Mouse (Mus musculus) limb, embryonic 12.5 days (tissue): ENCODE data around the gene Ppp1r2. TPM values are rescaled to one million over a fixed set of nuclear protein-coding genes. Genes with fewer than 3 reads are reported as not detected.

Experiments used
- ATAC-seq: fragments of 200-750 bp; cut with Nextera tagmentation; 2 replicates; pipeline ENCODE4 v1.8.0; 2017; ENCODE audit warnings: low read depth, moderate TSS enrichment; ENCODE audit not compliant: insufficient number of reproducible peaks, insufficient read depth, low FRiP score, low TSS enrichment
- H3K27ac ChIP-seq: fragments of 300-500 bp; sonication (generic); 2 replicates; pipeline ENCODE4 v1.5.1; 2016; ENCODE audit warnings: mild to moderate bottlenecking, moderate library complexity
- H3K27me3 ChIP-seq: fragments of 300-500 bp; sonication (generic); 2 replicates; pipeline ENCODE4 v1.6.1; 2016; ENCODE audit warnings: mild to moderate bottlenecking, moderate library complexity
- H3K36me3 ChIP-seq: fragments of 300-500 bp; sonication (generic); 2 replicates; pipeline ENCODE4 v1.6.1; 2016; ENCODE audit warnings: mild to moderate bottlenecking, moderate library complexity
- H3K4me1 ChIP-seq: fragments of 300-500 bp; sonication (generic); replicated peaks from 2 replicates; pipeline ENCODE4 v1.6.1; 2016
- H3K4me2 ChIP-seq: fragments of 300-500 bp; sonication (generic); 2 replicates; pipeline ENCODE4 v1.6.1; 2016; ENCODE audit warnings: mild to moderate bottlenecking, moderate library complexity
- H3K4me3 ChIP-seq: fragments of 300-500 bp; sonication (generic); replicated peaks from 2 replicates; pipeline ENCODE4 v1.5.1; 2016; ENCODE audit warnings: mild to moderate bottlenecking
- H3K9ac ChIP-seq: fragments of 300-500 bp; sonication (generic); replicated peaks from 2 replicates; pipeline ENCODE4 v1.6.1; 2016; ENCODE audit warnings: mild to moderate bottlenecking, moderate library complexity
- H3K9me3 ChIP-seq: fragments of 300-500 bp; sonication (generic); 2 replicates; pipeline ENCODE4 v1.6.1; 2016; ENCODE audit warnings: mild to moderate bottlenecking, moderate library complexity
- WGBS: fragments of 180-500 bp; shearing (Covaris S2); methylation state at CpG from one replicate; pipeline ENCODE4 v1.1.7; 2016; 5-methylcytosine and 5-hydroxymethylcytosine counted together
- polyA plus RNA-seq: library from polyadenylated mRNA; unstranded; fragments of >200 nt; fragmentation: Nextera tagmentation; extraction: Ambion mirVana; gene quantifications from 2 replicates; pipeline ENCODE4 v1.2.1, GENCODE M21; 2016

The Ppp1r2 gene
- polyA plus RNA-seq, 1 experiment from 2014 or later, result 68.2 TPM

GRCm38 (mm10) chr16:31233167-31233498 is 41.9 kb downstream of the Ppp1r2 start:
- H3K4me3 ChIP-seq, result no peak overlapping the region; the same call in 1 of the 2 replicates
- peak overlapping the region; percentile 52 for H3K4me2 ChIP-seq
- H3K9ac ChIP-seq, result no peak overlapping the region

DNA sequence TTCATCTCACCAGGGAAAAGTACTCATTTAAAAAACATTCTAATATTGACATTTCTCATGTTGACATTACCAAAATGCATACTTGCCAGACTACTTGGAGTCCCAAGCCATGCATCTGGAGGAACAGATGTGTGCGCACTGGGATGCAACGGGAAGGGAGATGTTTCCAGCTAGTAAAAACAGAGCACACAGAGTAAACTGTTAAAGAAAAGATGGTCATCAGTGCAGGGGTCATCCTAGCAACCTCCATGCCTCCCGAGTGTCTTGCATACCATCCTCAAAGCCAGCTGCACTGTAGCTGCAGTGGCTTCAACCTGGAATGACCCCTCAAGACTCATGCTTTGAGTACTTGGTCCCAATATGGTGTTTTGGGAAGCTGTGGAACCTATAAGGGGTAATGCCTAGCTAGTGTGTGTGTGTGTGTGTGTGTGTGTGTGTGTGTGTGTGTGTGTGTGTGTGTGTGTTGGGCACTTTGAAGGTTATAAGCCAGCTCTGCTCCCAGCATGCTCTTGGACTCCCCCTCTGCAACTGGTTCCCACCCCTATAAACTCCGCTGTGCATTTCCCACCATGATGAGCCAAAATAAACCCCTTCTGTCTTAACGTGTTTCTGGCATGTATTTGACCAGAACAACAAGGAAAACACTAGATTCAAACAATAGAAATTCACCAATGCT is 42.4 kb downstream of the Ppp1r2 start:
- 0 out of 2 replicates have a peak, but pooled peaks cover 4% of the 10 kb centered on the region for H3K9me3 ChIP-seq
- no peak overlapping the region for H3K9ac ChIP-seq
- H3K27me3 ChIP-seq, result peaks cover 8% of the 10 kb centered on the region
- no peak overlapping the region for H3K4me2 ChIP-seq
- no peaks in the 10 kb centered on the region for H3K36me3 ChIP-seq
- no peak for ATAC-seq
- no peak overlapping the region for H3K27ac ChIP-seq
- WGBS, result 64% methylated on average over 5 of the region's 5 CpGs
- peaks cover 38% of the 10 kb centered on the region for H3K4me1 ChIP-seq
- H3K4me3 ChIP-seq, result no peak overlapping the region

More at GRCm38 (mm10) chr16:31233167-31233498, 41.9 kb downstream of the Ppp1r2 start:
- 11% methylated on average over 4 of the region's 4 CpGs for WGBS
- no peak for ATAC-seq
- Histone ChIP-seq H3K4me1 (peaks cover 40% of the 10 kb centered on the region), H3K27ac (no peak overlapping the region), H3K9me3 (0 out of 2 replicates have a peak, but pooled peaks cover 4% of the 10 kb centered on the region), H3K36me3 (no peaks in the 10 kb centered on the region), H3K27me3 (peaks cover 8% of the 10 kb centered on the region)

DNA sequence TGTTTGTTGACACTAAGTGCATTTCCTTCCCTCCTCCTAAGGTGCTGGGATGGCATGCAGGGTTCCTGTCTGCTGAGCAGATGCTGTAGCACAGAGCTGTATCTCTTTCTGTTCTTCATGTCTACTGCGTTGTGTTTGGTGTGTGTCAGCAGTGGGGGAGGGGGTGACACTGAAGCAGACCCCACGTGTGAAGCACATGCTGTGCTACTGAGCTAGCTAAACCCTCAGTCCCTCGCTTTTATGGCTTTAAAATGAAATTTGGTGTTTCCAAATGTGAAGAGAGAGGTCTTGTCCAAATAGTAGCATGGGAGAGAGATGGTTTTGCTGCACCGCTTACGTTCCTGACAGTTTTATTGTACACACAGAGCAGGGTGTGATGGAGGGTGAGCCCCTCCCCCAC is 43.5 kb downstream of the Ppp1r2 start:
- Histone ChIP-seq H3K36me3 (no peaks in the 10 kb centered on the region), H3K9ac (no peak overlapping the region), H3K4me2 (no peak overlapping the region), H3K27ac (no peak overlapping the region), H3K9me3 (0 out of 2 replicates have a peak, but pooled peaks cover 4% of the 10 kb centered on the region), H3K27me3 (peaks cover 8% of the 10 kb centered on the region), H3K4me1 (peaks cover 38% of the 10 kb centered on the region), H3K4me3 (no peak overlapping the region)
- 52% methylated on average over 5 of the region's 5 CpGs for WGBS
- ATAC-seq, result no peak

DNA sequence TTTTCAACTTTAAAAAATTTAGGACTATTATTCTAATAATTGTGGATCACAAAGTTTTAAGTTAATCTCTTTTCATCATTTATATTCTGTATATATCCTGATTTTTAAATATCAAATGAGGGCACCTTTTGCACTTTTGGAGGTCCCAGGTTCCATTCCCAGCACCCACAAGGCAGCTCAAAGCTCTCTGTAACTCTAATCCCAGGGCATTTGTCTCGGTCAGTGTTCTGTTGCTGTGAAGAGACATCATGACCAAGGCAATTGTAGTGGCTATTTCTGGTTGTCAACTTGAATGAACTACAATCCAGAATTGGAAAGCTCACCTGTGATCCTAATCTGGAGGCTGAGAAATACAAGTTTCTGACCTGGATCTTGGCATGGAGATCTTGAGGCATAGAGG is 47.3 kb downstream of the Ppp1r2 start:
- 91% methylated on average over 1 of the region's 1 CpGs for WGBS
- ATAC-seq, result no peak
- H3K4me3 ChIP-seq, result no peak overlapping the region
- peaks cover 6% of the 10 kb centered on the region for H3K4me1 ChIP-seq
- H3K9me3 ChIP-seq, result 0 out of 2 replicates have a peak, but pooled peaks cover 4% of the 10 kb centered on the region
- no peaks in the 10 kb centered on the region for H3K27me3 ChIP-seq
- no peak overlapping the region for H3K27ac ChIP-seq
- no peak overlapping the region for H3K9ac ChIP-seq
- H3K36me3 ChIP-seq, result no peaks in the 10 kb centered on the region
- H3K4me2 ChIP-seq, result no peak overlapping the region

DNA sequence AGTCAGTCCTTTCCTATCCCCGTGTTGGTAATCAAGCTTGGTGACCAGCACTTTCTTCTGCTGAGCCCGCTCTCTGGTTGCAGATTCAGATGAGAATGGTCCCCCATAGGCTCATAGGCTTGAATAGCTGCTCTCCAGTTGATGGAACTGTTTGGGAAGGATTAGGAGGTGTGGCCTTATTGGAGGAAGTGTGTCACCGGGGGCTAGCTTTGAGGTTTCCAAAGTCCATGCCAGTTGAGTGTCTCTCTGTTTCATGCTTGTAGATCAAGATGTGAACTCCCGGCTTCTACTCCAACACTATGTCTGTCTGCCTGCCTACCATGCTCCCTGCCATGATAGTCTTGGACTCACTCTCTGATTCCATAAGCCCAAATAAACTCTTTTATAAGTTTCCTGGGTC is 59.8 kb downstream of the Ppp1r2 start:
- no peak for ATAC-seq
- Histone ChIP-seq H3K4me2 (no peak overlapping the region), H3K27me3 (peaks cover 5% of the 10 kb centered on the region; the same call in 1 of the 2 replicates), H3K4me1 (no peaks in the 10 kb centered on the region), H3K4me3 (no peak overlapping the region), H3K36me3 (no peaks in the 10 kb centered on the region), H3K27ac (no peak overlapping the region), H3K9me3 (peaks cover 9% of the 10 kb centered on the region; the same call in 1 of the 2 replicates), H3K9ac (no peak overlapping the region)
- 91% methylated on average over 4 of the region's 4 CpGs for WGBS

DNA sequence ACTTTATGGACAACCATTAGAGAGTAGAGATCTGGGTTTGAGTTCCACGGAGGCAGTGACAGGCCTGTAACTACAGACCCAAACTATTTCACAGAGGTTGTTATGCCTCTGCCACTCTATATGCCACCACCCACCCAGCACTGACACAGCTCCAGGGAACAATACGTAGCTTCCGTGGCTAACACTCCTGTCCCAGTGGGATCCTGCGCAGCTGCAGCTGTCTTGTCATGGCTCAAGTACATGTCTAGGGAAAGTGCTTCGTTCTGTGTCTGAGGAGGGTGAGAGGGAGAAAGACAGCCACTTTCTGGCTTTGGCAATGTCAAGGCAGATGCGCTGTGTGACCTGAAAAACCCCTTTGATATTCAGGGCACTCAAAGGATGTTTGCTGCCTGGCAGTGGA is 61.6 kb downstream of the Ppp1r2 start:
- Histone ChIP-seq H3K4me1 (peaks cover 7% of the 10 kb centered on the region), H3K27ac (no peak overlapping the region), H3K4me3 (no peak overlapping the region), H3K4me2 (no peak overlapping the region), H3K9ac (no peak overlapping the region), H3K36me3 (no peaks in the 10 kb centered on the region), H3K9me3 (peaks cover 9% of the 10 kb centered on the region; the same call in 1 of the 2 replicates), H3K27me3 (peaks cover 18% of the 10 kb centered on the region; the same call in 1 of the 2 replicates)
- 86% methylated on average over 6 of the region's 6 CpGs for WGBS
- ATAC-seq, result no peak

DNA sequence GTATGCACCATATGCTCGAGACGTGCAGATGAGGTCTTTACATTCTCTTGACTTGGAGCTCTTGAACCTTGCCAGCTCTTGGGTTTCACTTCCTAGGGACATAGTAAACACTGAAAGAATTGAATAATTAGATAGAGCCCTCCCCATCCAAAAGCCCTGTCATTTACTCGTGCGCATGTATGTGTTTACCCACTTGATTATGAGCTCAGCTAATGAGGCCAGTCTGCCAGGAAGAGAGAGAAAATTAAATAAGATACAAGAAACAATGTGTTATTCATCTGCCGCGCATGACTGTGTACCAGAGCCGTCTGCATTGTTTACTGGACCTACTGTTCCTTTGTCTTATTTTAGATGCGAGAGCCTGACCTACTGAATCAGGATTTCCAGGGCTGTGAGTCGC is 63.6 kb downstream of the Ppp1r2 start:
- Histone ChIP-seq H3K36me3 (no peaks in the 10 kb centered on the region), H3K4me2 (no peak overlapping the region), H3K9me3 (peaks cover 9% of the 10 kb centered on the region; the same call in 1 of the 2 replicates), H3K9ac (no peak overlapping the region), H3K27ac (no peak overlapping the region), H3K4me3 (no peak overlapping the region), H3K27me3 (peaks cover 18% of the 10 kb centered on the region; the same call in 1 of the 2 replicates), H3K4me1 (peaks cover 15% of the 10 kb centered on the region)
- 85% methylated on average over 9 of the region's 9 CpGs for WGBS
- no peak for ATAC-seq

DNA sequence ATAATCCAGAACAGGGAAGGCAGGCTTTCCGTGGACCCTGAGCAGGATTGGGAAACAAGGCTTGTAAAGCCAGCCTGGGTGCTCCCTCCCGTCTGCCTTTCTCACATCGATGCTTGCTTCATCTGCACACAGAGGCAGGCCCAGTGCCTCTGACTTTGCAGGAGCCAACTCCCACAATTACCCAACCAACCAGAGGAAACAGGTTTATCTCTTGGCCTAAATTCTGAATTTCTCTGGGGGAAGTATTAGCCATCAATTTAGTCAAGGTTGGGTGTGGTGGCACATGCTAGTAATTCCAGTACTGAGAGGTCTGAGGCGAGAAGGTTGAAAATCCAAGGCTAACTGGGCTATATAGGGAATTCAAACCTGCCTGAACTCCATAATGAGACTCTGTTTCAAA is 64.6 kb downstream of the Ppp1r2 start:
- H3K9ac ChIP-seq, result no peak overlapping the region

DNA sequence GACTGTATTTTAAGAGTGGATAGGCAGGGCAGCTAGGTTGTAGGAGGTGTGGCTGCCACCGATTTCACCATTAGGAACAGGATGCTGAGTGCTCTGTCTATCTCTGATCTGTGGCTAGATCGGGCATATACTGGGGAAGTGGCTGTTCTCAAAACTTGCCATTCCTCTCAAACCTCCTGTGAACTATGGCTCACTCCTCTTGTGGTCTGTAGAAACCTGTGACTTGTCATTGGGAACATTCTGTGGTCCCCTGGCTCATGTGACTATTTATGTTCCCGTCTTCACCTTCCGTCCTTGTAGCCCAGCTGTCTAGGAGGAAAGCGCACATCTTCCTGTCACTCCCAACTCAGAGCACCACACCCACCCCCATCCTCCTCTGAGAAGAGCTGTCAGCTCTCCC is 65.2 kb downstream of the Ppp1r2 start:
- Histone ChIP-seq H3K4me3 (no peak overlapping the region), H3K4me1 (peaks cover 15% of the 10 kb centered on the region), H3K27me3 (peaks cover 18% of the 10 kb centered on the region; the same call in 1 of the 2 replicates), H3K9ac (no peak overlapping the region), H3K36me3 (no peaks in the 10 kb centered on the region), H3K27ac (no peak overlapping the region), H3K9me3 (0 out of 2 replicates have a peak, but pooled peaks cover under 1% of the 10 kb centered on the region), H3K4me2 (no peak overlapping the region)
- no peak for ATAC-seq
- WGBS, result 75% methylated on average over 5 of the region's 5 CpGs

More for the DNA sequence above, 64.6 kb downstream of the Ppp1r2 start:
- no peaks in the 10 kb centered on the region for H3K36me3 ChIP-seq
- peaks cover 18% of the 10 kb centered on the region; the same call in 1 of the 2 replicates for H3K27me3 ChIP-seq
- peaks cover 15% of the 10 kb centered on the region for H3K4me1 ChIP-seq
- no peak for ATAC-seq
- peaks cover 5% of the 10 kb centered on the region; the same call in 1 of the 2 replicates for H3K9me3 ChIP-seq
- no peak overlapping the region for H3K27ac ChIP-seq
- 70% methylated on average over 4 of the region's 4 CpGs for WGBS
- no peak overlapping the region for H3K4me3 ChIP-seq
- H3K4me2 ChIP-seq, result no peak overlapping the region

DNA sequence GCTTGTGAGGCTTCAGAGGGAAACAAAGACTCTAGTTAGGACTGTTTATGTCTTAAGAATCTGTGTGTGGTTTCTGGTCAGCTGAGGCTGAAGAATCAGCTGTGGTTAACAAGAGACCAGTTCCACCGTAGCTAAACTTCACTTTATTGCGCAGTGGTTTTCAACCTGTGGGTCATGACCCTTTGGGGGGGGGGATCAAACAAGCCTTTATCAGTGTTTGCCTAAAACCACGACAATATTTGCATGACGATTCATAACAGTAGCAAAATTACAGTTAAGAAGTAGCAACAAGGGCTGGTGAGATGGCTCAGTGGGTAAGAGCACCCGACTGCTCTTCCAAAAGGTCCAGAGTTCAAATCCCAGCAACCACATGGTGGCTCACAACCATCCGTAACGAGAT is 69.4 kb downstream of the Ppp1r2 start:
- H3K9ac ChIP-seq, result no peak overlapping the region
- H3K4me2 ChIP-seq, result no peak overlapping the region
- peaks cover 15% of the 10 kb centered on the region for H3K4me1 ChIP-seq
- no peak overlapping the region for H3K4me3 ChIP-seq
- 81% methylated on average over 7 of the region's 7 CpGs for WGBS
- peaks cover 17% of the 10 kb centered on the region; the same call in 1 of the 2 replicates for H3K27me3 ChIP-seq
- H3K36me3 ChIP-seq, result no peaks in the 10 kb centered on the region
- H3K9me3 ChIP-seq, result no peaks in the 10 kb centered on the region
- no peak overlapping the region for H3K27ac ChIP-seq
- no peak for ATAC-seq

- Histone ChIP-seq H3K4me2 (no peak overlapping the region), H3K27ac (no peak overlapping the region), H3K9me3 (no peaks in the 10 kb centered on the region), H3K4me1 (peaks cover 15% of the 10 kb centered on the region), H3K36me3 (no peaks in the 10 kb centered on the region), H3K27me3 (peaks cover 12% of the 10 kb centered on the region; the same call in 1 of the 2 replicates), H3K4me3 (no peak overlapping the region), H3K9ac (no peak overlapping the region)
- no peak for ATAC-seq
- 92% methylated on average over 8 of the region's 8 CpGs for WGBS
Measured at GRCm38 (mm10) chr16:31205187-31205586, 69.9 kb downstream of the Ppp1r2 start.
